In genomic region chr8:106801261-106801660, GRCm38 (mm10) we compare ENCODE assay signal across 19 mouse cellular contexts.
"Had no signal": no experiment of that assay in that cellular context is flagged by ENCODE, and none has a peak within 500 bp of the region (broad histone marks: within the 10 kb centered on the region; RNA-seq: fewer than 3 reads in every experiment).

No protein-coding gene starts in this region.

- H3K27me3 ChIP-seq: intestine, embryonic 15.5 days; limb, embryonic 13.5 days; liver, embryonic 12.5 days; liver, embryonic 15.5 days; lung, embryonic 15.5 days; megakaryocyte, embryonic 14.5 days; midbrain, embryonic 13.5 days had no signal

- H3K9me3 ChIP-seq: intestine, embryonic 15.5 days; liver, embryonic 15.5 days; lung, embryonic 15.5 days; midbrain, embryonic 13.5 days had no signal

- H3K4me3 ChIP-seq: intestine, embryonic 15.5 days; layer of hippocampus, adult 2 months; limb, embryonic 10.5 days; limb, embryonic 13.5 days; liver, embryonic 12.5 days; liver, embryonic 15.5 days; lung, embryonic 15.5 days; megakaryocyte, embryonic 14.5 days; midbrain, embryonic 10.5 days; midbrain, embryonic 13.5 days; myocyte had no signal

- H3K36me3 ChIP-seq: intestine, embryonic 15.5 days; liver, embryonic 15.5 days; lung, embryonic 15.5 days; midbrain, embryonic 13.5 days had no signal

- H3K4me1 ChIP-seq: intestine, embryonic 15.5 days; limb, embryonic 10.5 days; liver, embryonic 12.5 days; midbrain, embryonic 10.5 days; midbrain, embryonic 13.5 days had no signal

- H3K27ac ChIP-seq: intestine, embryonic 15.5 days; layer of hippocampus, adult 2 months; limb, embryonic 10.5 days; limb, embryonic 13.5 days; liver, embryonic 12.5 days; liver, embryonic 15.5 days; midbrain, embryonic 10.5 days; midbrain, embryonic 13.5 days had no signal

- ATAC-seq: intestine, embryonic 15.5 days; liver, embryonic 12.5 days; midbrain, embryonic 13.5 days; midbrain, embryonic 16.5 days had no signal

- H3K9ac ChIP-seq: intestine, embryonic 15.5 days; limb, embryonic 13.5 days; liver, embryonic 12.5 days; liver, embryonic 15.5 days; lung, embryonic 15.5 days; midbrain, embryonic 13.5 days had no signal

- H3K4me2 ChIP-seq: intestine, embryonic 15.5 days; limb, embryonic 13.5 days; liver, embryonic 12.5 days; liver, embryonic 15.5 days; lung, embryonic 15.5 days; midbrain, embryonic 13.5 days had no signal

- DNase-seq: kidney, adult 11 months; kidney, postnatal 14 days; layer of hippocampus, adult 9-11 months; liver; lung, adult 18-20 months; lung, postnatal 10 days; thymus, adult 18-20 months had no signal
